Mouse (Mus musculus): ENCODE results near the gene Snx33. TPM values are rescaled to one million over a fixed set of nuclear protein-coding genes. Genes with fewer than 3 reads are reported as not detected.

The Snx33 gene
- polyA plus RNA-seq, 1 experiment from 2014 or later, result 8.5 TPM

- no peak for ATAC-seq (replicated peaks; ENCODE audit: low FRiP score, low read depth)
These were observed 34.2 kb downstream of the Snx33 start for GRCm38 (mm10) chr9:56894006-56894405.

GRCm38 (mm10) chr9:56893313-56893712 is 34.9 kb downstream of the Snx33 start:
- Histone ChIP-seq H3K27me3 (ENCODE audit: insufficient read depth, low read length) (no peaks in the 10 kb centered on the region; the same call in 1 of the 2 replicates), H3K4me1 (replicated peaks; ENCODE audit: insufficient read depth, low read length) (peaks cover 4% of the 10 kb centered on the region; the same call in 1 of the 2 replicates), H3K36me3 (ENCODE audit: insufficient read depth, low read length) (peaks cover 15% of the 10 kb centered on the region; the same call in 1 of the 2 replicates), H3K9ac (ENCODE audit: low read depth, low read length) (no peak overlapping the region), H3K27ac (no peak overlapping the region), H3K4me3 (replicated peaks; ENCODE audit: low read depth, low read length) (no peak overlapping the region), H3K9me3 (replicated peaks; ENCODE audit: low read length) (no peaks in the 10 kb centered on the region), H3K4me2 (ENCODE audit: low read length) (no peak overlapping the region)
- TF ChIP-seq CTCF (IDR thresholded peaks at IDR 0.05; ENCODE audit: low read depth), result no peak
- DNase-seq (ENCODE audit: low spot score) (no peak), ATAC-seq (replicated peaks; ENCODE audit: low FRiP score, low read depth) (peak; percentile 53; the same call in 1 of the 2 replicates)
- WGBS, result 57% methylated on average over 8 of the region's 8 CpGs

More at GRCm38 (mm10) chr9:56894006-56894405, 34.2 kb downstream of the Snx33 start:
- Histone ChIP-seq H3K36me3 (ENCODE audit: insufficient read depth, low read length) (0 out of 2 replicates have a peak, but pooled peaks cover 10% of the 10 kb centered on the region), H3K27me3 (ENCODE audit: insufficient read depth, low read length) (no peaks in the 10 kb centered on the region; the same call in 1 of the 2 replicates), H3K4me1 (replicated peaks; ENCODE audit: insufficient read depth, low read length) (peaks cover 8% of the 10 kb centered on the region; the same call in 1 of the 2 replicates), H3K9ac (ENCODE audit: low read depth, low read length) (no peak overlapping the region), H3K4me3 (replicated peaks; ENCODE audit: low read depth, low read length) (no peak overlapping the region), H3K9me3 (replicated peaks; ENCODE audit: low read length) (no peaks in the 10 kb centered on the region), H3K4me2 (ENCODE audit: low read length) (no peak overlapping the region), H3K27ac (no peak overlapping the region)
- WGBS, result 11% methylated on average over 3 of the region's 3 CpGs
- DNase-seq (ENCODE audit: low spot score), result peak; percentile 73
- TF ChIP-seq CTCF (IDR thresholded peaks at IDR 0.05; ENCODE audit: low read depth), result peak; percentile 67

GRCm38 (mm10) chr9:56892111-56892510 is 36.1 kb downstream of the Snx33 start:
- peaks cover 4% of the 10 kb centered on the region; the same call in 1 of the 2 replicates for H3K4me1 ChIP-seq (replicated peaks; ENCODE audit: insufficient read depth, low read length)
- H3K27ac ChIP-seq, result no peak overlapping the region
- no peak for ATAC-seq (replicated peaks; ENCODE audit: low FRiP score, low read depth)
- 92% methylated on average over 10 of the region's 10 CpGs for WGBS
- no peak for TF ChIP-seq CTCF (IDR thresholded peaks at IDR 0.05; ENCODE audit: low read depth)
- no peaks in the 10 kb centered on the region; the same call in 1 of the 2 replicates for H3K27me3 ChIP-seq (ENCODE audit: insufficient read depth, low read length)
- no peak overlapping the region for H3K4me2 ChIP-seq (ENCODE audit: low read length)
- no peak for DNase-seq (ENCODE audit: low spot score)
- no peaks in the 10 kb centered on the region for H3K9me3 ChIP-seq (replicated peaks; ENCODE audit: low read length)
- peaks cover 25% of the 10 kb centered on the region for H3K36me3 ChIP-seq (ENCODE audit: insufficient read depth, low read length)
- no peak overlapping the region for H3K9ac ChIP-seq (ENCODE audit: low read depth, low read length)
- H3K4me3 ChIP-seq (replicated peaks; ENCODE audit: low read depth, low read length), result no peak overlapping the region

GRCm38 (mm10) chr9:56891517-56892011 is 36.6 kb downstream of the Snx33 start:
- peaks cover 30% of the 10 kb centered on the region for H3K36me3 ChIP-seq (ENCODE audit: insufficient read depth, low read length)
- 36% methylated on average over 12 of the region's 12 CpGs for WGBS
- peak; percentile 94 for TF ChIP-seq CTCF (IDR thresholded peaks at IDR 0.05; ENCODE audit: low read depth)
- H3K27ac ChIP-seq, result no peak overlapping the region
- DNase-seq (ENCODE audit: low spot score), result peak; percentile 96
- peaks cover 4% of the 10 kb centered on the region; the same call in 1 of the 2 replicates for H3K4me1 ChIP-seq (replicated peaks; ENCODE audit: insufficient read depth, low read length)
- no peak overlapping the region for H3K9ac ChIP-seq (ENCODE audit: low read depth, low read length)
- no peak overlapping the region for H3K4me3 ChIP-seq (replicated peaks; ENCODE audit: low read depth, low read length)
- no peaks in the 10 kb centered on the region; the same call in 1 of the 2 replicates for H3K27me3 ChIP-seq (ENCODE audit: insufficient read depth, low read length)
- H3K9me3 ChIP-seq (replicated peaks; ENCODE audit: low read length), result no peaks in the 10 kb centered on the region
- ATAC-seq (replicated peaks; ENCODE audit: low FRiP score, low read depth), result no peak; the same call in 1 of the 2 replicates
- no peak overlapping the region for H3K4me2 ChIP-seq (ENCODE audit: low read length)

GRCm38 (mm10) chr9:56890522-56891250 is 37.5 kb downstream of the Snx33 start:
- peaks cover 31% of the 10 kb centered on the region for H3K36me3 ChIP-seq (ENCODE audit: insufficient read depth, low read length)
- no peaks in the 10 kb centered on the region for H3K9me3 ChIP-seq (replicated peaks; ENCODE audit: low read length)
- no peak overlapping the region for H3K4me2 ChIP-seq (ENCODE audit: low read length)
- peaks cover 4% of the 10 kb centered on the region; the same call in 1 of the 2 replicates for H3K4me1 ChIP-seq (replicated peaks; ENCODE audit: insufficient read depth, low read length)
- H3K4me3 ChIP-seq (replicated peaks; ENCODE audit: low read depth, low read length), result no peak overlapping the region
- H3K9ac ChIP-seq (ENCODE audit: low read depth, low read length), result no peak overlapping the region
- no peak for TF ChIP-seq CTCF (IDR thresholded peaks at IDR 0.05; ENCODE audit: low read depth)
- H3K27me3 ChIP-seq (ENCODE audit: insufficient read depth, low read length), result no peaks in the 10 kb centered on the region; the same call in 1 of the 2 replicates
- ATAC-seq (replicated peaks; ENCODE audit: low FRiP score, low read depth) (no peak), DNase-seq (ENCODE audit: low spot score) (no peak)
- no peak overlapping the region for H3K27ac ChIP-seq
- 72% methylated on average over 11 of the region's 11 CpGs for WGBS

- peak; percentile 95 for DNase-seq (ENCODE audit: low spot score)
- Histone ChIP-seq H3K27ac (no peak overlapping the region), H3K4me3 (replicated peaks; ENCODE audit: low read depth, low read length) (no peak overlapping the region), H3K4me2 (ENCODE audit: low read length) (no peak overlapping the region), H3K36me3 (ENCODE audit: insufficient read depth, low read length) (peaks cover 31% of the 10 kb centered on the region), H3K27me3 (ENCODE audit: insufficient read depth, low read length) (no peaks in the 10 kb centered on the region; the same call in 1 of the 2 replicates), H3K9me3 (replicated peaks; ENCODE audit: low read length) (no peaks in the 10 kb centered on the region), H3K9ac (ENCODE audit: low read depth, low read length) (no peak overlapping the region), H3K4me1 (replicated peaks; ENCODE audit: insufficient read depth, low read length) (peaks cover 4% of the 10 kb centered on the region; the same call in 1 of the 2 replicates)
- peak; percentile 95 for TF ChIP-seq CTCF (IDR thresholded peaks at IDR 0.05; ENCODE audit: low read depth)
- 21% methylated on average over 14 of the region's 14 CpGs for whole genome bisulfite sequencing
- no peak; the same call in 1 of the 2 replicates for ATAC-seq (replicated peaks; ENCODE audit: low FRiP score, low read depth)
These were observed 38.4 kb downstream of the Snx33 start for GRCm38 (mm10) chr9:56889817-56890216.

Measured in kidney, postnatal 0 days (tissue).